Mouse (Mus musculus) hindbrain, embryonic 16.5 days (tissue): ENCODE measurements around the gene Fstl4. TPM values are rescaled to one million over a fixed set of nuclear protein-coding genes. Genes with fewer than 3 reads are reported as not detected.

ENCODE experiments used
- ATAC-seq: fragments of 200-750 bp; cut with Nextera tagmentation; 2 replicates; pipeline ENCODE4 v1.8.0; 2017; ENCODE audit warnings: moderate TSS enrichment, moderate library complexity
- H3K27ac ChIP-seq: fragments of 300-500 bp; sonication (generic); 2 replicates; pipeline ENCODE4 v1.5.1; 2014; ENCODE audit warnings: low read depth, mild to moderate bottlenecking, control low read depth, low read length, moderate library complexity
- H3K27me3 ChIP-seq: fragments of 300-500 bp; sonication (generic); replicated peaks from 2 replicates; pipeline ENCODE4 v1.6.1; 2014; ENCODE audit warnings: low read length; ENCODE audit not compliant: control insufficient read depth, insufficient read depth
- H3K36me3 ChIP-seq: fragments of 300-500 bp; sonication (generic); 2 replicates; pipeline ENCODE4 v1.6.1; 2014; ENCODE audit warnings: mild to moderate bottlenecking, low read length, moderate library complexity, mixed read lengths; ENCODE audit not compliant: control insufficient read depth, insufficient read depth
- H3K4me1 ChIP-seq: fragments of 300-500 bp; sonication (generic); 2 replicates; pipeline ENCODE4 v1.6.1; 2014; ENCODE audit warnings: low read depth, low read length; ENCODE audit not compliant: control insufficient read depth, insufficient read depth
- H3K4me2 ChIP-seq: fragments of 300-500 bp; sonication (generic); 2 replicates; pipeline ENCODE4 v1.6.1; 2014; ENCODE audit warnings: mild to moderate bottlenecking, low read length, control low read depth, moderate library complexity
- H3K4me3 ChIP-seq: fragments of 300-500 bp; sonication (generic); 2 replicates; pipeline ENCODE4 v1.5.1; 2014; ENCODE audit warnings: mild to moderate bottlenecking, low read length, control low read depth, moderate library complexity
- H3K9ac ChIP-seq: fragments of 300-500 bp; sonication (generic); 2 replicates; pipeline ENCODE4 v1.6.1; 2014; ENCODE audit warnings: low read depth, mild to moderate bottlenecking, control low read depth, low read length, moderate library complexity
- H3K9me3 ChIP-seq: fragments of 300-500 bp; sonication (generic); 2 replicates; pipeline ENCODE4 v1.6.1; 2014; ENCODE audit warnings: mild to moderate bottlenecking, low read length, moderate library complexity; ENCODE audit not compliant: control insufficient read depth
- WGBS: fragments of 180-500 bp; shearing (Covaris S2); extraction: QIAGEN DNeasy Blood & Tissue Kit; methylation state at CpG from one replicate; pipeline ENCODE4 v1.1.7; 2014; 5-methylcytosine and 5-hydroxymethylcytosine counted together
- polyA plus RNA-seq: library from polyadenylated mRNA; unstranded; fragments of >200 nt; fragmentation: Nextera tagmentation; extraction: Ambion mirVana; gene quantifications from 2 replicates; pipeline ENCODE4 v1.2.1, GENCODE M21; 2015

Fstl4 gene
- polyA plus RNA-seq, 1 experiment from 2014 or later, result 14.2 TPM

GRCm38 (mm10) chr11:53097331-53097730 is 332.9 kb downstream of the Fstl4 start:
- Histone ChIP-seq H3K4me3 (no peak overlapping the region), H3K4me1 (no peaks in the 10 kb centered on the region; the same call in 1 of the 2 replicates), H3K27ac (no peak overlapping the region), H3K27me3 (no peaks in the 10 kb centered on the region), H3K9me3 (no peaks in the 10 kb centered on the region), H3K36me3 (no peaks in the 10 kb centered on the region), H3K9ac (no peak overlapping the region), H3K4me2 (no peak overlapping the region)
- 78% methylated on average over 8 of the region's 8 CpGs for WGBS
- no peak for ATAC-seq

GRCm38 (mm10) chr11:53097870-53098269 is 333.4 kb downstream of the Fstl4 start:
- no peak for ATAC-seq
- Histone ChIP-seq H3K4me3 (no peak overlapping the region), H3K9ac (no peak overlapping the region), H3K27ac (no peak overlapping the region), H3K4me1 (no peaks in the 10 kb centered on the region; the same call in 1 of the 2 replicates), H3K9me3 (no peaks in the 10 kb centered on the region), H3K4me2 (no peak overlapping the region), H3K36me3 (no peaks in the 10 kb centered on the region), H3K27me3 (no peaks in the 10 kb centered on the region)
- WGBS, result 94% methylated on average over 6 of the region's 6 CpGs

- peak; percentile 67; the same call in 1 of the 2 replicates for ATAC-seq
- Histone ChIP-seq H3K27me3 (no peaks in the 10 kb centered on the region), H3K27ac (no peak overlapping the region), H3K36me3 (no peaks in the 10 kb centered on the region), H3K4me1 (no peaks in the 10 kb centered on the region; the same call in 1 of the 2 replicates), H3K4me3 (no peak overlapping the region), H3K9me3 (no peaks in the 10 kb centered on the region), H3K9ac (no peak overlapping the region), H3K4me2 (no peak overlapping the region)
- 32% methylated on average over 3 of the region's 3 CpGs for WGBS
Measured at GRCm38 (mm10) chr11:53098780-53099198, 334.4 kb downstream of the Fstl4 start.

- H3K9ac ChIP-seq, result no peak overlapping the region
- H3K27ac ChIP-seq, result no peak overlapping the region
- no peak overlapping the region for H3K4me2 ChIP-seq
- no peaks in the 10 kb centered on the region for H3K27me3 ChIP-seq
- H3K36me3 ChIP-seq, result no peaks in the 10 kb centered on the region
- no peak for ATAC-seq
- WGBS, result 84% methylated on average over 5 of the region's 5 CpGs
- H3K4me1 ChIP-seq, result no peaks in the 10 kb centered on the region; the same call in 1 of the 2 replicates
- H3K4me3 ChIP-seq, result no peak overlapping the region
- no peaks in the 10 kb centered on the region for H3K9me3 ChIP-seq
Measured at GRCm38 (mm10) chr11:53099322-53099721, 334.9 kb downstream of the Fstl4 start.

- Histone ChIP-seq H3K9me3 (no peaks in the 10 kb centered on the region), H3K9ac (no peak overlapping the region), H3K27me3 (no peaks in the 10 kb centered on the region), H3K36me3 (no peaks in the 10 kb centered on the region), H3K4me1 (no peaks in the 10 kb centered on the region; the same call in 1 of the 2 replicates), H3K4me3 (no peak overlapping the region), H3K27ac (no peak overlapping the region), H3K4me2 (no peak overlapping the region)
- 91% methylated on average over 5 of the region's 5 CpGs for WGBS
- no peak for ATAC-seq
Measured at GRCm38 (mm10) chr11:53101732-53102131, 337.3 kb downstream of the Fstl4 start.

- Histone ChIP-seq H3K4me1 (peaks cover 2% of the 10 kb centered on the region; the same call in 1 of the 2 replicates), H3K9ac (no peak overlapping the region), H3K4me3 (no peak overlapping the region), H3K27me3 (no peaks in the 10 kb centered on the region), H3K36me3 (no peaks in the 10 kb centered on the region), H3K4me2 (no peak overlapping the region), H3K9me3 (no peaks in the 10 kb centered on the region), H3K27ac (no peak overlapping the region)
- WGBS, result 39% methylated on average over 10 of the region's 10 CpGs
- no peak for ATAC-seq
Measured at GRCm38 (mm10) chr11:53103601-53104325, 339.3 kb downstream of the Fstl4 start.

- Histone ChIP-seq H3K9ac (no peak overlapping the region), H3K27me3 (no peaks in the 10 kb centered on the region), H3K27ac (no peak overlapping the region), H3K4me2 (no peak overlapping the region), H3K36me3 (no peaks in the 10 kb centered on the region), H3K4me3 (no peak overlapping the region), H3K4me1 (peaks cover 2% of the 10 kb centered on the region; the same call in 1 of the 2 replicates), H3K9me3 (no peaks in the 10 kb centered on the region)
- ATAC-seq, result no peak
- 60% methylated on average over 5 of the region's 5 CpGs for WGBS
Measured at GRCm38 (mm10) chr11:53107706-53108105, 343.3 kb downstream of the Fstl4 start.

- Histone ChIP-seq H3K9me3 (no peaks in the 10 kb centered on the region), H3K4me2 (no peak overlapping the region), H3K36me3 (no peaks in the 10 kb centered on the region), H3K9ac (no peak overlapping the region), H3K27me3 (no peaks in the 10 kb centered on the region), H3K4me3 (no peak overlapping the region), H3K27ac (no peak overlapping the region), H3K4me1 (peaks cover 2% of the 10 kb centered on the region; the same call in 1 of the 2 replicates)
- ATAC-seq, result no peak
- WGBS, result 92% methylated on average over 6 of the region's 6 CpGs
Measured at GRCm38 (mm10) chr11:53108798-53109197, 344.4 kb downstream of the Fstl4 start.

- Histone ChIP-seq H3K9ac (no peak overlapping the region), H3K4me1 (peaks cover 2% of the 10 kb centered on the region; the same call in 1 of the 2 replicates), H3K9me3 (no peaks in the 10 kb centered on the region), H3K4me2 (no peak overlapping the region), H3K4me3 (no peak overlapping the region), H3K36me3 (no peaks in the 10 kb centered on the region), H3K27ac (no peak overlapping the region), H3K27me3 (no peaks in the 10 kb centered on the region)
- WGBS, result 57% methylated on average over 6 of the region's 6 CpGs
- no peak for ATAC-seq
Measured at GRCm38 (mm10) chr11:53109701-53110467, 345.4 kb downstream of the Fstl4 start.
